Mouse (Mus musculus): ENCODE results near the gene Unc13d. TPM values are rescaled to one million over a fixed set of nuclear protein-coding genes. Genes with fewer than 3 reads are reported as not detected.
"Not testable (repeated sequence)": the region's sequence is repeated elsewhere in the genome, so short reads cannot be mapped to it uniquely, and the experiment has no call there.

Unc13d gene
- total RNA-seq (2017): 47.0 and 49.2 TPM in 2 replicates

DNA sequence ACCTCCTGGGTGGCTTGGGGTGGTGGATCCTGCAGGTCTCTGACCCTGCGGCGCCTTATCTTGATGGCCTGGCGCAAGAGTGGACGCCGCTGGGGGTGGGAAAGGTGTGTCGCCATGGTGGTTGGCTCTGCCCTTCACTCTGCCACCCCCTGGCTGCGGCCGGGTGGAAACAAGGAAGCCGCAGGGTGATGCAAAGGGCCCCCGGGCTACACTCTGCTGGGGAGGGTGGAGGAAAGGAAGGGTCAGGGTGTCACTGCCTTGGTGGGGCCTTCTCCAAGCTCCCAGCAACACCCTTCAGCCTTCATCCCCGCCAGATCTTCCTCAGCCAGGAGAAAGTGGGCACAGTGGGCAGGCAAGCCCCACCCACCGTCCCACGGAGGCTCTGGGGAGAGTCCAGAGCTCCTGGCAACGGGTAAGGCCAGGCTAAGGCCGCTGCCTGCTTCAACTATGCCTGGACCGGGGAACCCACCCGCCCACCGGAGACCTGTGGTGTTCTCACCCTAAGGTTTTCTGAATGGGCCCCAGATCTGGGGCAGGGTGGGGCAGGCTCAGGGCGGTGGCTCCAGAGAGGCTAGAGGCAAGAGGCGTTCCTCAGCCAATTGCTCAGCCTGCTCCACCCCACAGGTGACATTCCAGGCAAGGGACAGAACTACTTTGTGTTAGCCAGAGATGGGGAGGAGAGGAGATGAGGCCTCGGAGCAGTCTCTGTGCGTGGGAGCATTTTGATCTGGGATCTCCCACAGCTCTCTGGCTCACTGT lies at the start of gene Unc13d:
TSS of gene Unc13d (minus strand) at position 516 of the 759 bp plus-strand sequence.
- peak; percentile 66 for ATAC-seq (ENCODE audit: extremely low read depth, insufficient number of reproducible peaks, low FRiP score, poor library complexity, severe bottlenecking)

DNA sequence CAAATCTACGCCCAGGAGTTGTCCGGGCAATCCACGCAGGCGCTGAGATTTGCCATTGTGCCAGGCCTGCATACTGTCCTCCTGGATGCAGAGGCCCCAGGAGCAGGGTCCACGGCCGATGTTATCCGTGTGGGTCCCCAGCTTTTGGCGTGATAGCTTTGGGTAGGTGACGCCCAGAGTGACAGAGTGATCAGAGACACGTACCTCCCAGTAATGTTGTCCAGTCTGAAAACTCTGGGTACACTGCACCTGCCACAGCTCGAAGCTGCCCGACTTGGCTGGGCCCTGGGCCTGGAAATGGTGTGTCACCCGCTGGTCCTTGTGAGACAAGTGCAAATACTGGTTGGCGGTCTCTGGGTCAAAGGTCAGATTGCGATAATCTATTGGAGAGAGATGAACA lies 48.5 kb upstream of the Unc13d start:
- ATAC-seq (ENCODE audit: extremely low read depth, insufficient number of reproducible peaks, low FRiP score, poor library complexity, severe bottlenecking): no peak

DNA sequence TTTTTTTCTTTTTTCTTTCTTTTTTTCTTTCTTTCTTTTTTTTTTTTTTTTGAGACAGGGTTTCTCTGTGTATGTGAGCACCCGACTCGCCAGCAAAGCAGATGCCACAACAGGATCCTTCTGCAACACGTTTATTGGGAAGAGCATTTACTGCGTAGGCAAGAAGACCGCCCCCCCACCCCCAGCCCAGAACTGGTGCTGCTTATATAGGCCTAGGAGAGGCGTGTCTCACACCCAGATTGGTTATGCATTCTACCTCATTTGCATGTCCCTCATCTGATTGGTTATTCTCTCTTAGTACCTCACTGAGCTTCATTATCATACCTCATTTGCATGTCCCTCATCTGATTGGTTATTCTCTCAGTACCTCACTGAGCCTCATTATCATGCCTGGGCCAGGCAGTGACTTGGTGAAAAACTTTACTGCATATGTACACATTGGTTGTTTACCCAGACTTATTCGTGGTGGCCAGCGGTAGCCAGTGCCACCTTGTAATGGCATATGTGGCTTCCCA lies 44.0 kb upstream of the Unc13d start:
- not testable (repeated sequence) for ATAC-seq (ENCODE audit: extremely low read depth, insufficient number of reproducible peaks, low FRiP score, poor library complexity, severe bottlenecking)

DNA sequence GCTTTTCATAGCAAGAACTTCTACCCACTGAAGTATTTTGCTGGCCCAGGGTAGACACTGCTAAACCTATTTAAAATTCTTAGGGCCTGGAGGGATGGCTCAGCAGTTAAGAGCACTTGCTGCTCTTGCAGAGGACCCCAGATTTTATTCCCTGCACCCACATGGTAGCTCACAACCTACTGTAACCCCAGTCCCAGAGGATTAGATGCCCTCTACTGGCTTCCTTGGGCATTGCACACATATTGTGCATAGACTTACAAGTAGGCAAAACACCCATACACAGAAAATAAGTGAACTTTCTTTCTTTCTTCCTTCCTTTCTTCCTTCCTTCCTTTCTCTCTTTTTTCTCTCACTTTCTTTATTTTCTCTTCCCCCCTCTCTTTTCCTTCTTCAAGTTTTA lies 40.1 kb upstream of the Unc13d start:
- no peak for ATAC-seq (ENCODE audit: extremely low read depth, insufficient number of reproducible peaks, low FRiP score, poor library complexity, severe bottlenecking)

DNA sequence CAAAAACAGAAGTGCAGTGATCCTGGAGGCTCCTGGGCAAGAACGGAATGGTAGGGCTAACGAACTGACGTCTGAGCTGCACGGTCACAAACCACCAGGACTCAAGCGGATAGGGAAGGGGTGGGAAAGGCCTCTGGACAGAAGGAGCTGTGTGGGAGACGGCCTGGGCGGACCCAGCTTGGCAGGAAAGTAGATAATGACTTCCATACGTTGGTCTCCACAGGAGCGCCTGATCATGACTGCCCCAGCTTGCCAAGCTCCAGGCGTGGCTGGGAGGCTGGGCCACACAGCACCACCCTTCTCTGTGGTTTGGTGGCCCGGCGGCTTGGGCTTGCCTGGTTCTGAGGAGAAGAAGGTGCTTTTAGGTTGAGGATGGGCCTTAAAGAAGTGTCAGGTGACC lies 39.5 kb upstream of the Unc13d start:
- ATAC-seq (ENCODE audit: extremely low read depth, insufficient number of reproducible peaks, low FRiP score, poor library complexity, severe bottlenecking): no peak

DNA sequence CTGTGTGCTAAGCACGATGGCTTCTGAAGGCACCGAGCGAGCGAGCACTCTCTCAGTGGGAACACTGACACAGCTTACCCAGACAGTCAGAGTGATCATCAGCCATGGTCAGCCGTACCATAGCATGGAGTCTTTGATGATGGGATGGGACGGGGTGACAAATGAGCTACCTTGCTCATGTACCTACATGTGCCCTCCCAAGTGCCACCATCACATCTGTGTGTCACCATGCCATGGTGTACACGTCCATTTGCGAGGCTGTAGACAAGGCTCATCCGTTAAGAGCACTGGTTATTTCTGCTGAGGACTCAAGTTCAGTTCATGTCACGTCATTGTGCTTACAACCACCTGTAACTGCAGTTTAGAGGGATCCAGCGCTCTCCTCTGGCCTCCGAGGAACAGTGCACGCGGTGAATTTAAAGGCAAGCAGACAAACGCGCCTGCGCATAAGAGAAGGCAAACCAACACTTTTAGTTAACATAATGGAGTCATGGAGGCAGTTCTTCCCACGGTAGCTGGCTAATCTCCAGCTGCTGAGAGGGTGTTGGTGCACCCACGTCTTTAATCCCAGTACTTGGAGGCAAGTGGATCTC lies 33.9 kb upstream of the Unc13d start:
- no peak for ATAC-seq (ENCODE audit: extremely low read depth, insufficient number of reproducible peaks, low FRiP score, poor library complexity, severe bottlenecking)

DNA sequence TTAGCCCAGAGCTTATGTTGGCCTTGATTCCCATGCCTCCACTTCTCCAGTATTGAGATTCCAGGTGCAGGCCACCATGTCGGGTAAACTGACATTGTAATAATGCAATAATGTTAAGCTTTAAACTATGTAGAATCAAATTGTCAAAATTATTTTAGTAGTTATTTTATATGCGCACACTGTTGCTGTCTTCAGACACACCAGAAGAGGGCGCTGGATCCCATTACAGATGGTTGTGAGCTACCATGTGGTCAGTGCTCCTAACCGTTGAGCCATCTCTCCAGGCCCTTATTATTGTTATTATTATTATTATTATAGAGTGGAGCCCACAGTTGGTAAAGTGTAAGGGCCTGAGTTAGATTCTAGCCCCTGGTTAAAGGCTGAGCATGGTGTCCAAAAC lies 33.3 kb upstream of the Unc13d start:
- no peak for ATAC-seq (ENCODE audit: extremely low read depth, insufficient number of reproducible peaks, low FRiP score, poor library complexity, severe bottlenecking)

DNA sequence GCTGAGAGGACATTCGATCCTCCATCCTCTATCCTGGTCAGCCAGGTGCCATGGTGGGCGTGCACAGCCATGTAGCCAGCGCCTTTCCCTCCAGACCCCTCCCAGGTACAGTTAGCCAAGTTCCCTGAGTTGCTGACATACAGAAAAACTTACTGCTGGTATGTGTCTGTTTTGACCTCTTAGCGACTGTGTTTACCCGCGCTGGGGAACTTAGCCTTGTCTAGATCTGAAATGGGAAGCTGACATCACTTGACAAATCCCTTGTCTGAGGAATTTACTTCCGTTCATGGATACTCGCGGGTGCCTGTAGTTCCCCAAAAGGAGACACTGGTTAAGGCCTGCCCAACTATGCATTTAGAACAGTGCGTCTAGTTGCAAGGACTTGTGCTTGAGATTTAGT lies 32.8 kb upstream of the Unc13d start:
- ATAC-seq (ENCODE audit: extremely low read depth, insufficient number of reproducible peaks, low FRiP score, poor library complexity, severe bottlenecking): no peak

DNA sequence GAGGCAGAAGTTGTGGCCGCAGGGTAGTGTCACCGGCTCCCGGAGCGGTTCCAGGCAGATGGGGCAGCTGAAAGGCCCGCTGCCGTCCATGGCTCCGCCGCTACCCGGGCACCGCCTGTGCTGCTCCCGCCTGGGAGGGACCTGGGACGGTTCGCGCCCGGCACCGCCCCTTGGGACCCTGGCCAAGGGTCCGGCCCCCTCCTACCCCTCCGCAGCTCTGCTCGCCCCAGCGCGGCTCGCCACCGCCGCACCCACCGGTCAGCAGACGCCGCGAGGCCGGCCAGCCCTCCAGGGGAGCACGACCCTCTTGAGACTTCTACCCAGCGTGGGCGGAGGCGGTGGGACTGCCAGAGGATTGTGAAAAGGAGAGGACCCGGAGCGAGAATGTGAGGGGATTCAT lies 32.4 kb upstream of the Unc13d start:
- no peak for ATAC-seq (ENCODE audit: extremely low read depth, insufficient number of reproducible peaks, low FRiP score, poor library complexity, severe bottlenecking)

DNA sequence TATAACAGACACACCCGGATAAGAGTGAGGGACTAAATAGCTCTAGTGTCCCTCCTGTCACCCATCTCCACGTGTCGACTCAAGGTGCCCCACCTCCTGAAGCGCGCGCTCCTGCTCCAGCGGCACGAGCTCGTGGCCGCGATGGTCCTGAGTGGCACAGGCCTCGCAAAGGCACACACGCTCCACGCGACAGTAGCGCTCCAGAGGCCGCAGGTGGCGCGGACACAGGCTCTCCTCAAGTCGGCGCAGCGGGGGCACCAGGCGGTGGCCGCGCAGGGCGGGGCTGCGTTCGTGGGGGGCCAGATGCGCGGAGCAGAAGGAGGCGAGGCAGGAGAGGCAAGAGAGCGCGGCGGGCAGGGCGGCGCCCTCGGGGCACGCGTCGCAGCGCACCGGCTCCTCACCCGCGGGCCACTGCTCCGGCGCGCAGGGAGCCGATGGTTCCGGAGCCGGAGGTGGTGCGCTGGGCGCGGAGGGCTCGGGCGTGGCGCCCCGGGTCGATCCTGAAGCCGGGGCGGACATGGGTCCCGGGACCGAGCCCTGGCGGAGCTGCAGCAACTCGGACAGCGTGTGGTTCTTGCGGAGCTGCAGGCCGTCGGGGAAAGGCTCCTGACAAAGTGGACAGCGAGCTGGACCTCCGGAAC lies 31.8 kb upstream of the Unc13d start:
- ATAC-seq (ENCODE audit: extremely low read depth, insufficient number of reproducible peaks, low FRiP score, poor library complexity, severe bottlenecking): no peak

DNA sequence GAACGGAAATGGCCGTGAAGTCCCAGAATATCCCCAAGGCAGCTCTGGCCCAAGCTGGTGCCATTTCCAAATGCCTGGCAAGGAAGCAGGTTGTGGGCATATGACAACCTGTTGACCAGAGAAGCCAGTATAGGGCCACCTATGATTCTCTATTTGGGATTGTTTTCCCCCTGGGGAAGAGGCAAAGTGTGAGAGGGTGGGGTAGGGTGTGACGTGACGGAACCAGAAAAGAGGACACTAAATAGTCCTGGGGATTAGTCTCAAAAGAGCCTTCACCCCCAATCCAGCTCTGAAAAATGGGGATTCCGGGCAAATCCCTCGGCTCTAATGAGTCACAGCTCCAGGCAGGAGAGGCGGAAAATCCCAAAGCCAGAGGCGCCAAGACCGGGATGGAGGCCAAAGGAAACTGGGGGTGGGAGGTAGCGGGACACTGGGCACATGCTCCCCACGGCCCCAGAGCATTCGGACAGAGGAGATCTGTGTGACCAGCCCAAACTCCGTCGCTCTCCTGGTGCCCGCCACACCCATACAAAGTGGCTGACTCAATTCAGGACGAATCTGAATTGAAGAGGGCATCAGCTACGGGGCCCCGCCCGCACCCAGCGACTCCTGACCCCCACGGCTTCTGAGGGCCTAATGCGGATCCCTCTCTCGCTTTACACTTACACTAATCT lies 30.8 kb upstream of the Unc13d start:
- ATAC-seq (ENCODE audit: extremely low read depth, insufficient number of reproducible peaks, low FRiP score, poor library complexity, severe bottlenecking): no peak

DNA sequence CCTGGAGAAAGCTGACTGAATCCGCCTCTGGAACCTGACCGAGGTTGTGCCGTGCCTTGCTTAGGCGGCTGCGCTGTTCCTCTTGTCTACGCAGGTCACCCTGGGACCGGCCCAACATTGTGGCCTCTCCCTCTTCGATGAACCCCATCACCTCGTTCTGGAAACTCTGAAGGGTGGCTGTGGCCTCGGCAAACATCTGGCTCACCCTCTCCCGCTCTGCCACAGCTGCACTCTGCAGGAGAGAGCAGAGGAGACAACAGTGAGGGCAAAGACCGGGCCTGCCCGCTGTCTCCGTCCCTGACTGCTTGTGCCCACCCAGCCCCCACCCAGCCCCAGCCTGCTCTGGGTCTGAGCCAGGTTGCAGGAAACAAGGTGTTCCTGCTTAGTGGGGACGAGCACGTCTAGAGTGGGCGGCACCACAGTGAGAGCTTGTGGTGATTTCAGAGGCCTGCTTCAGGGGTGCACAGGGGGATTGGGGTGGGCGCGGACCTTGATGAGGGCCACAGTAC lies 30.1 kb upstream of the Unc13d start:
- ATAC-seq (ENCODE audit: extremely low read depth, insufficient number of reproducible peaks, low FRiP score, poor library complexity, severe bottlenecking): no peak

DNA sequence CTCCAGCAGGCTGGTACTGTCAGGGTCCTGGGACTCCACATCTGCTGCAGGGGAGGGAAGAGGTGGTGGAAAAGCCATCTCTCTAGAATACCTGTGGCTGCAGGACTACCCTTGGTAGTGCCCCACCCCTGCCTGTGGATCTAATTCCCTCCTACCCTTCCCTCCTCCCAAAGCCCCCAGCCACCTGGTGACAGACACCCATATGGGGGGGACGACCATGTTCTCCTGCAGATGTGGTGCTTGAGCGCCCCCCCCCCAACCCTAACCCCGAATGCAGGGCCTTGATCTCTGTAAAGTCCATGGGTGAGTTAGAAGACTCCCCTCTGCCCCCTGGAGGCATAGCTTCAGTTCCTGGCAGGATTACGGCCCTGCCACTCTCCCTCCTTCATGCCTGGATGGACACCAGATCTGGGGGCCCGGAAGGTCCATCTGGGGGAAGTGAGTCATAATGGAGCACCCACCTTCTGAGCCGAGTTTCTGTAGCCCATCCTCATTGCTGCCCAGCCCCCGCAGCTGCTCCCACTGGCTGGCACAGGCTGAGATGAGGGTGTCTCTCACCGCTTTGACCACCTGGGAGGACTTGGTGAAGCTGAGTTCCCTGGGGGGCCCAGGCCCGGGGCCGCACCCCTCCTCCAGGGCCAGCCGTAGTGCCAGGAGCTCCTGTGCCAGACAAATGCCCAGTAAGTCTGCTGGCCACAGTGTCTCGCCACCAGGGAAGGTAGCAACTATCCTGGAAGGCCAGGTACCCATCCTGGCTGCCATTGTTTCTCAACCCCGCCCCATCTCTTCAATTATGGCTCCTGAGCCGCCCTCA lies 29.4 kb upstream of the Unc13d start:
- ATAC-seq (ENCODE audit: extremely low read depth, insufficient number of reproducible peaks, low FRiP score, poor library complexity, severe bottlenecking): no peak

DNA sequence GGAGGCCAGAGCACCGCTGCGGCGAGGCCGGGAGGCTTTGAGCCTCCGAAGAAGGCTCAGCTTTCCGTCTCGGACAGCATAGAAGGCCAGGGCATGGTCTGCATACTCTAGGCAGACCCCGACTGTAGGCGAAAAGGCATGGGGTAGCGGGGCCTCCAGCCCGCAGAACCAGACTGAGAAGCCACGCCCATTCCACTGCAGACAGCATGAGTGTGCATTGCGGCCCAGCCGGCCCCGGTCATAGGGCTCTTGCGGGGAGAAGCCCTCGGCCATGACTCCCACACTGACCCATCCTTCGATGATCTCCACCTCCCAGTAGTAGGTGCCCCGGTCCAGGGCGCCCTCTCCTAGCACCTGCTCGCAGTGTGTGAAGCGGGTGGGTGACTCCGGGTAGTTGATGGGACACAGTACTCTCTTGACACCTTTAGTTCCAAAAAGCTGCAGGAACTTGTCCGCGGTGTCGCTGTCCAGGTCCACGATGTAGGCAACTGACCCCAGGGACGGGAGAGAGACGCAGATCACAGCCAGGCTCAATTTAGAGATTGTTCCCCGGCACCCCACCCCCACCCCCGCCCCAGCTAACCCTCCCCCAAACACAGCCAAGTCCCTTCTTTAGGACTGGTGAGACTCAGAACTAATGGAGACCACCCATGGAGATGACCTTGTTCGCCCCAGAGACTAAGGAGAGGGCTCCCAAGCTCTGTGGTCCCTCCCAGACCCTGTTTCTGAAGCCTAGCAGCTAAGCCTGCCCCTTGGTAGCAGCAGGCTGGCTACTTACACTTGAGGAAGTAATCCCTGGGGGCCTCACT lies 28.6 kb upstream of the Unc13d start:
- ATAC-seq (ENCODE audit: extremely low read depth, insufficient number of reproducible peaks, low FRiP score, poor library complexity, severe bottlenecking): no peak

DNA sequence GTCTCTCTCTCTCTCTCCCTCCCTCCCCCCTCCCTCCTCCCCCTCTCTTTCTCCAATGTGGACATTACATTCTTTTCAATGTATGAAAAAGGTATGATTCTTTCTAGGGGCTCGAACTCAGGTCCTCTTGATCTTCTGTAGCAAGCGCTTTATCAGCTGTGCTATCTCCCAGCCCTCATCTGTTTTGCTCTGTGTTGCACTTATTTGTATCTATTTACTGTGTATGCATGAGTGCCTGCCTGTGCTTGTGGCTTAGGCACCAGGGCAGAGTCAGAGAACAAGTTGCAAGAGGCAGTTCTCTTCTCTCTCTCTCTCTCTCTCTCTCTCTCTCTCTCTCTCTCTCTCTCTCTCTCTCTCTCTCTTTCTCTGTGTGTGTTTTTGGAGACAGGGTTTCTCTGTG lies 27.3 kb upstream of the Unc13d start:
- ATAC-seq (ENCODE audit: extremely low read depth, insufficient number of reproducible peaks, low FRiP score, poor library complexity, severe bottlenecking): no peak

DNA sequence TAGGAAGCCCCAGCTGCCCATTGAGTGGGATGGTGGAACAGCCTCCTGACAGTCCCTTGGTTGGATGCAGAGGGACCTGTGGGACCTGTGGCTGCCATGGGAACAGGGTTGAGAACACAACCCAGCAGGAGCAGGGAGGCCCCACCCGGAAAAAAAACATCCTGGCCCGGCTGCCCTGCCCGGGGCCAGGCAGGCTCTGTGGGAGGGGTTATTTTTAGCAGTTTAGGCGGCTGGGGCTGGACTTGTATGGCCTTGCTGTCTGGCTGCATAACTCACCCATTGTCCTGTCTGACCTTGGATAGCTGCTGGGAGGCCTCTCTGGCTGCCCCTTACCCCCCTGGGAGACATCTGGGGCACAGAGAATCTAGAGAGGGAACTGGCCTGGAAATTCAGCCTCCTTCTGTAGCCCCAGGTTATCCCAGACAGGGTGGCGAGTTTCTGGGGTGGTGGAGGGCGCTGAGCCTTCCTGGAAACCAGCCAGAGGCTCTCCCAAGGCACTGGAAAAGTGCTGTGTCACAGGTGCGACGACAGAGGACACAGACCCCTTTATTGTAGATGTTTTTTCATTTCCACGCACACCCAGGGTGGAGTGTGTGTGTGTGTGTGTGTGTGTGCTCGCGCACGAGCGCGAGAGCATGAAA lies 26.4 kb upstream of the Unc13d start:
- ATAC-seq (ENCODE audit: extremely low read depth, insufficient number of reproducible peaks, low FRiP score, poor library complexity, severe bottlenecking): no peak

DNA sequence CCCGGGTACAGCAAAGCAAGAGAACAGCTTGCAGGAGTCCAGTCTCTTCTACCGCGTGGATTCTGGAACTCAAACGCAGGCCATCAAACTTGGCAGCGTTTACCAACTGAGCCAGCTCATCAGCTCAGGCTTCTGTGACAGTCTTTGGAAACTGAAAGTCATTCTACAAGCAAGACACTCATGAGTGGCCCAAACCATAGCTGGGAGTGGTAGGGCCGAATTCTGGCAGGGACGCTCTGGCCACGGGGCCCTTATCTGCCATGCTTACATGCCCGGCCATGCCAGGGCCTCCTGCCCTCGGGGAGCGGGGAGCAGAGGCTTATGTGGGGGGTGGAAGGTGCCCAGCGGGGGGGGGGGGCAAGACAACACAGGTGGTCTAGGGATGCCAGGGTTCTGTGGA lies 25.8 kb upstream of the Unc13d start:
- ATAC-seq (ENCODE audit: extremely low read depth, insufficient number of reproducible peaks, low FRiP score, poor library complexity, severe bottlenecking): no peak

Measured in neutrophil, adult 5-6 weeks (primary cell).